Mouse (Mus musculus): ENCODE data around the gene Mtmr2. TPM values are rescaled to one million over a fixed set of nuclear protein-coding genes. Genes with fewer than 3 reads are reported as not detected.

Mtmr2 gene
- total RNA-seq, 1 experiment, result 45.3 TPM

DNA sequence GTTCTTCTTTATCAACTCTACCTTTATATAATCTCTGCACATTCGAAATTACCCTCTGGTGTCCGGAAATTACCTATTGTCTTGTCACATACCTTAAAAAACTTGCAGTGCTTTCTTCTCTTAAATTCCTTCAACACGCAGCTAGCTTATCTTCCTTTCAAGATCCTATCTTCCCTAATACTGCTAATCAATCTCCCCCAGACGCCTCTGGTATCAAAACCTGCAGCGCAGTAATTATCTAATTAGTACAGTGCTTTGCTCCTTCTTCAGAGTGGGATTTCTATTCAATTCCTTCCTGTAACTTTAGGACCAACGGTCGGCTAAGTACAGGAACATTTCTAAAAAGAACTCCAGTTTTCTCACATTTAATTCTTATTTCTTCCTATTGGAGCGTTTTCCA lies 77.7 kb downstream of the Mtmr2 start:
- H3K4me1 ChIP-seq (ENCODE audit: control insufficient read depth in 2 of 2, insufficient read depth in 2 of 2, low read length in 2 of 2, poor library complexity in 1 of 2), result peaks cover 3 to 5% of the 10 kb centered on the region in 2 experiments; a peak in 1 of 4 replicates
- H3K36me3 ChIP-seq (ENCODE audit: control insufficient read depth, insufficient read depth, low read length, poor library complexity, severe bottlenecking), result peaks cover 10% of the 10 kb centered on the region
- in situ Hi-C loops (cut with MboI; ENCODE audit: low sequenced_read_pairs in 2 of 2, unreplicated experiment in 2 of 2), result loop anchor here (25.0 kb wide), 2 partner anchors 986 to 1511 kb away; no protein-coding TSS in a partner anchor
- peak overlapping the region; percentile 95; the same call in 1 of the 2 replicates for H3K9ac ChIP-seq (ENCODE audit: insufficient read depth, low read depth, low read length, poor library complexity, severe bottlenecking)
- H3K9me3 ChIP-seq (ENCODE audit: control insufficient read depth, insufficient read depth, low read depth, low read length), result no peaks in the 10 kb centered on the region
- no peak for DNase-seq (ENCODE audit: low read depth, low spot score)
- TF ChIP-seq ZNF384 (IDR thresholded peaks at IDR 0.05; ENCODE audit: low read depth, low read length) (no peak), ZC3H11A (IDR thresholded peaks at IDR 0.05; ENCODE audit: borderline replicate concordance, low read depth, low read length) (no peak), HCFC1 (IDR thresholded peaks at IDR 0.05; ENCODE audit: borderline replicate concordance, insufficient read depth, low read length) (no peak), CHD2 (IDR thresholded peaks at IDR 0.05; ENCODE audit: low read depth, low read length) (no peak), MAFK (IDR thresholded peaks at IDR 0.05; ENCODE audit: insufficient read depth, low read depth, low read length) (no peak)
- no peak overlapping the region; the same call in 1 of the 2 replicates for H3K27ac ChIP-seq (ENCODE audit: insufficient read depth, low read depth, low read length, poor library complexity, severe bottlenecking)
- H3K4me3 ChIP-seq (ENCODE audit: insufficient read depth in 1 of 2, low read depth in 1 of 2, low read length in 2 of 2, poor library complexity in 1 of 2, severe bottlenecking in 1 of 2), result peak overlapping the region; percentile 81 to 88

DNA sequence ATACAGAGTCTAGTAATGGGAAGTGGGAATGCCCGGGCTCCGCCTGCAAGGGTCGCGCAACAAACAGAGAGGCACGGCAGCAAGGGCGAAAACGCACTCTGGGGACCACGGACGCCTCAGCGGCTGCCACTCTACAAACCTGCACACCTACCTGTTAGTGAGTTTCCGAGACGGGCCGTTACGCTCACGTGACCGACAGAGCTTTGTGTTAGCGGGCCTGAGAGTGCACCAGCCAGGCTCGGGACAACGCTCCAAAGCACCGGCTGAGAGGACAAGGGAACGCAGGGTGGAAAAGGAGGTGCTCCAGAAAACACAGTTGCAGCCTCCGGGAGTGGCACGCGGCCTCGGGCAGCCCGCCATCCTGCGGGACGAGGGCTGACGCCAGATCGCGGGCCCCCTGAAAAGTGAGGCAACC lies 78.2 kb downstream of the Mtmr2 start:
- H3K4me1 ChIP-seq (ENCODE audit: control insufficient read depth in 2 of 2, insufficient read depth in 2 of 2, low read length in 2 of 2, poor library complexity in 1 of 2), result peaks cover 3 to 5% of the 10 kb centered on the region in 2 experiments; a peak in 1 of 4 replicates
- no peak for TF ChIP-seq HCFC1 (IDR thresholded peaks at IDR 0.05; ENCODE audit: borderline replicate concordance, insufficient read depth, low read length)
- no peak for TF ChIP-seq MAFK (IDR thresholded peaks at IDR 0.05; ENCODE audit: insufficient read depth, low read depth, low read length)
- TF ChIP-seq CHD2 (IDR thresholded peaks at IDR 0.05; ENCODE audit: low read depth, low read length), result no peak
- TF ChIP-seq ZNF384 (IDR thresholded peaks at IDR 0.05; ENCODE audit: low read depth, low read length), result no peak
- TF ChIP-seq ZC3H11A (IDR thresholded peaks at IDR 0.05; ENCODE audit: borderline replicate concordance, low read depth, low read length), result no peak
- H3K9me3 ChIP-seq (ENCODE audit: control insufficient read depth, insufficient read depth, low read depth, low read length), result no peaks in the 10 kb centered on the region
- in situ Hi-C loops (cut with MboI; ENCODE audit: low sequenced_read_pairs in 2 of 2, unreplicated experiment in 2 of 2), result loop anchor here (25.0 kb wide), 2 partner anchors 986 to 1511 kb away; no protein-coding TSS in a partner anchor
- peak overlapping the region; percentile 95 for H3K9ac ChIP-seq (ENCODE audit: insufficient read depth, low read depth, low read length, poor library complexity, severe bottlenecking)
- H3K36me3 ChIP-seq (ENCODE audit: control insufficient read depth, insufficient read depth, low read length, poor library complexity, severe bottlenecking), result peaks cover 12% of the 10 kb centered on the region
- peak overlapping the region; percentile 81 to 88 for H3K4me3 ChIP-seq (ENCODE audit: insufficient read depth in 1 of 2, low read depth in 1 of 2, low read length in 2 of 2, poor library complexity in 1 of 2, severe bottlenecking in 1 of 2)
- peak overlapping the region; percentile 90 for H3K27ac ChIP-seq (ENCODE audit: insufficient read depth, low read depth, low read length, poor library complexity, severe bottlenecking)
- DNase-seq (ENCODE audit: low read depth, low spot score), result peak; percentile 44

- H3K4me1 ChIP-seq (ENCODE audit: control insufficient read depth in 2 of 2, insufficient read depth in 2 of 2, low read length in 2 of 2, poor library complexity in 1 of 2), result peaks cover 3 to 5% of the 10 kb centered on the region in 2 experiments; a peak in 1 of 4 replicates
- TF ChIP-seq CHD2 (IDR thresholded peaks at IDR 0.05; ENCODE audit: low read depth, low read length) (no peak; the same call in 1 of the 2 replicates), ZC3H11A (IDR thresholded peaks at IDR 0.05; ENCODE audit: borderline replicate concordance, low read depth, low read length) (no peak), HCFC1 (IDR thresholded peaks at IDR 0.05; ENCODE audit: borderline replicate concordance, insufficient read depth, low read length) (no peak), MAFK (IDR thresholded peaks at IDR 0.05; ENCODE audit: insufficient read depth, low read depth, low read length) (no peak)
- H3K27ac ChIP-seq (ENCODE audit: insufficient read depth, low read depth, low read length, poor library complexity, severe bottlenecking), result peak within 1 kb of the TSS; percentile 90
- peak within 1 kb of the TSS; percentile 88 to 96 for H3K4me3 ChIP-seq (ENCODE audit: insufficient read depth in 1 of 2, low read depth in 1 of 2, low read length in 2 of 2, poor library complexity in 1 of 2, severe bottlenecking in 1 of 2)
- no peaks in the 10 kb centered on the region for H3K9me3 ChIP-seq (ENCODE audit: control insufficient read depth, insufficient read depth, low read depth, low read length)
- DNase-seq (ENCODE audit: low read depth, low spot score), result peak; percentile 97
- H3K9ac ChIP-seq (ENCODE audit: insufficient read depth, low read depth, low read length, poor library complexity, severe bottlenecking), result peak within 1 kb of the TSS; percentile 97
- in situ Hi-C loops (cut with MboI; ENCODE audit: low sequenced_read_pairs in 2 of 2, unreplicated experiment in 2 of 2), result loop anchor here (25.0 kb wide), 2 partner anchors 985 to 1510 kb away; no protein-coding TSS in a partner anchor
- peaks cover 14% of the 10 kb centered on the region for H3K36me3 ChIP-seq (ENCODE audit: control insufficient read depth, insufficient read depth, low read length, poor library complexity, severe bottlenecking)
These were observed 78.7 kb downstream of the Mtmr2 start, which contains the start of gene Cep57 for GRCm38 (mm10) chr9:13826832-13827405. TSS of gene Cep57 (minus strand) at chr9:13827107.

GRCm38 (mm10) chr9:13827406-13828086 lies 79.3 kb downstream of the Mtmr2 start, which contains the start of gene Fam76b:
TSS of gene Fam76b (plus strand) at chr9:13827716.
- DNase-seq (ENCODE audit: low read depth, low spot score), result peak; percentile 99
- Histone ChIP-seq H3K4me3 (ENCODE audit: insufficient read depth in 1 of 2, low read depth in 1 of 2, low read length in 2 of 2, poor library complexity in 1 of 2, severe bottlenecking in 1 of 2) (peak within 1 kb of the TSS; percentile 88 to 96), H3K36me3 (ENCODE audit: control insufficient read depth, insufficient read depth, low read length, poor library complexity, severe bottlenecking) (peaks cover 11% of the 10 kb centered on the region), H3K9me3 (ENCODE audit: control insufficient read depth, insufficient read depth, low read depth, low read length) (no peaks in the 10 kb centered on the region), H3K9ac (ENCODE audit: insufficient read depth, low read depth, low read length, poor library complexity, severe bottlenecking) (peak within 1 kb of the TSS; percentile 97), H3K4me1 (ENCODE audit: control insufficient read depth in 2 of 2, insufficient read depth in 2 of 2, low read length in 2 of 2, poor library complexity in 1 of 2) (peaks cover 3 to 4% of the 10 kb centered on the region in 2 experiments; a peak in 1 of 4 replicates), H3K27ac (ENCODE audit: insufficient read depth, low read depth, low read length, poor library complexity, severe bottlenecking) (peak within 1 kb of the TSS; percentile 90)
- in situ Hi-C loops (cut with MboI; ENCODE audit: low sequenced_read_pairs in 2 of 2, unreplicated experiment in 2 of 2), result loop anchor here (25.0 kb wide), 2 partner anchors 985 to 1510 kb away; no protein-coding TSS in a partner anchor
- no peak for TF ChIP-seq MAFK (IDR thresholded peaks at IDR 0.05; ENCODE audit: insufficient read depth, low read depth, low read length)
- TF ChIP-seq CHD2 (IDR thresholded peaks at IDR 0.05; ENCODE audit: low read depth, low read length), result peak; percentile 82
- peak; percentile 18; the same call in 1 of the 2 replicates for TF ChIP-seq HCFC1 (IDR thresholded peaks at IDR 0.05; ENCODE audit: borderline replicate concordance, insufficient read depth, low read length)
- peak; percentile 82 for TF ChIP-seq ZNF384 (IDR thresholded peaks at IDR 0.05; ENCODE audit: low read depth, low read length)
- TF ChIP-seq ZC3H11A (IDR thresholded peaks at IDR 0.05; ENCODE audit: borderline replicate concordance, low read depth, low read length), result no peak

All from ES-E14 (cell line).